Mouse (Mus musculus): ENCODE measurements around the gene Crb1.

GRCm38 (mm10) chr1:139405766-139406165 is 28.9 kb upstream of the Crb1 start:
- TF ChIP-seq CTCF (IDR thresholded peaks at IDR 0.05; ENCODE audit: low read depth) (no peak), EP300 (IDR thresholded peaks at IDR 0.05; ENCODE audit: low read depth) (no peak)

Measured in liver, embryonic 14.5 days (tissue).